Mouse (Mus musculus) C2C12 (cell line): ENCODE results near the gene Fam168a.

ENCODE experiments used
- CTCF ChIP-seq: IDR thresholded peaks from one replicate; pipeline ENCODE4 v1.5.1; 2011; ENCODE audit not compliant: control insufficient read depth, insufficient read depth, insufficient read length
- MAX ChIP-seq: IDR thresholded peaks from one replicate; pipeline ENCODE4 v1.6.1; 2011; ENCODE audit warnings: mild to moderate bottlenecking, control low read depth
- MYOG ChIP-seq: IDR thresholded peaks from one replicate; pipeline ENCODE4 v1.6.1; 2011; ENCODE audit not compliant: control insufficient read depth, insufficient read length; ENCODE audit errors: extremely low read depth
- USF1 ChIP-seq: IDR thresholded peaks from one replicate; pipeline ENCODE4 v1.6.1; 2011; ENCODE audit warnings: low read depth, mild to moderate bottlenecking, control low read depth, moderate library complexity

DNA sequence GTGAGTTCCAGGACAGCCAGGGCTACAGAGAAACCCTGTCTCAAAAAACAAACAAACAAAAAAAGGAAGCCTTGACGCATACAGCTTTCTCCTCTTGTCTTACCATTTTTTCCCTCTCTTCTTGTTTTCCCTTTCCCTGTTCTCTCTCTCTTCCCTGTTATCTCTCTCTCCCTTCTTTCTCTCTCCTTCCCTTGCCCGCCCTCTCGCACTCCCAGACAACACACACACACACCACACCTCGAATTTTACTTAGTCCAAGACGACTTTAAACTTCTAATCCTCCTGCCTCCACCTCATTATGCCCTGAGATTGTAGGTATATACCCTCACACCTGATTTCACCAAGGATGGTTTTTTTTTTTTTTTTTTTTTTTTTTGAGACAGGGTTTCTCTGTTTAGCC, 22.4 kb upstream of the Fam168a start:
- TF ChIP-seq CTCF (no peak), USF1 (no peak), MYOG (no peak), MAX (no peak)
